Mouse (Mus musculus): ENCODE data around the gene Fbxo7. TPM values are rescaled to one million over a fixed set of nuclear protein-coding genes. Genes with fewer than 3 reads are reported as not detected.

Fbxo7 gene
- polyA plus RNA-seq, 1 experiment from 2014 or later: 23.3 TPM

- no peak for DNase-seq (ENCODE audit: low spot score)
- no peak overlapping the region for H3K27ac ChIP-seq (replicated peaks; ENCODE audit: low read depth, low read length)
- H3K36me3 ChIP-seq (replicated peaks; ENCODE audit: control insufficient read depth, insufficient read depth, low read depth, low read length): no peaks in the 10 kb centered on the region
- WGBS: 83% methylated on average over 3 of the region's 3 CpGs
- H3K9me3 ChIP-seq (replicated peaks; ENCODE audit: control insufficient read depth, low read length): no peaks in the 10 kb centered on the region
- ATAC-seq (replicated peaks; ENCODE audit: insufficient number of reproducible peaks, low FRiP score, low TSS enrichment, low read depth): no peak
- no peaks in the 10 kb centered on the region; the same call in 1 of the 2 replicates for H3K4me1 ChIP-seq (ENCODE audit: control insufficient read depth, insufficient read depth, low read length)
- no peak overlapping the region for H3K4me3 ChIP-seq (ENCODE audit: low read depth, low read length)
- H3K9ac ChIP-seq (replicated peaks; ENCODE audit: low read length): no peak overlapping the region
- no peak overlapping the region for H3K4me2 ChIP-seq (ENCODE audit: low read depth, low read length)
- no peaks in the 10 kb centered on the region for H3K27me3 ChIP-seq (ENCODE audit: control insufficient read depth, insufficient read depth, low read length)
Measured at GRCm38 (mm10) chr10:86070751-86071150, 49.0 kb downstream of the Fbxo7 start.

- Histone ChIP-seq H3K4me1 (ENCODE audit: control insufficient read depth, insufficient read depth, low read length) (no peaks in the 10 kb centered on the region; the same call in 1 of the 2 replicates), H3K4me2 (ENCODE audit: low read depth, low read length) (no peak overlapping the region), H3K27ac (replicated peaks; ENCODE audit: low read depth, low read length) (no peak overlapping the region), H3K9me3 (replicated peaks; ENCODE audit: control insufficient read depth, low read length) (no peaks in the 10 kb centered on the region), H3K4me3 (ENCODE audit: low read depth, low read length) (no peak overlapping the region), H3K27me3 (ENCODE audit: control insufficient read depth, insufficient read depth, low read length) (no peaks in the 10 kb centered on the region), H3K36me3 (replicated peaks; ENCODE audit: control insufficient read depth, insufficient read depth, low read depth, low read length) (no peaks in the 10 kb centered on the region), H3K9ac (replicated peaks; ENCODE audit: low read length) (no peak overlapping the region)
- ATAC-seq (replicated peaks; ENCODE audit: insufficient number of reproducible peaks, low FRiP score, low TSS enrichment, low read depth) (no peak), DNase-seq (ENCODE audit: low spot score) (no peak)
- 89% methylated on average over 4 of the region's 4 CpGs for WGBS
Measured at GRCm38 (mm10) chr10:86074134-86074533, 52.4 kb downstream of the Fbxo7 start.

- ATAC-seq (replicated peaks; ENCODE audit: insufficient number of reproducible peaks, low FRiP score, low TSS enrichment, low read depth): no peak
- 80% methylated on average over 9 of the region's 9 CpGs for WGBS
Measured at GRCm38 (mm10) chr10:86074971-86075711, 53.4 kb downstream of the Fbxo7 start.

GRCm38 (mm10) chr10:86077272-86077671 lies 55.5 kb downstream of the Fbxo7 start:
- H3K27me3 ChIP-seq (ENCODE audit: control insufficient read depth, insufficient read depth, low read length): no peaks in the 10 kb centered on the region
- DNase-seq (ENCODE audit: low spot score): no peak
- H3K4me3 ChIP-seq (ENCODE audit: low read depth, low read length): no peak overlapping the region
- H3K4me2 ChIP-seq (ENCODE audit: low read depth, low read length): no peak overlapping the region
- H3K4me1 ChIP-seq (ENCODE audit: control insufficient read depth, insufficient read depth, low read length): no peaks in the 10 kb centered on the region
- no peak for ATAC-seq (replicated peaks; ENCODE audit: insufficient number of reproducible peaks, low FRiP score, low TSS enrichment, low read depth)
- no peaks in the 10 kb centered on the region for H3K36me3 ChIP-seq (replicated peaks; ENCODE audit: control insufficient read depth, insufficient read depth, low read depth, low read length)
- 80% methylated on average over 2 of the region's 2 CpGs for WGBS
- H3K27ac ChIP-seq (replicated peaks; ENCODE audit: low read depth, low read length): no peak overlapping the region
- H3K9me3 ChIP-seq (replicated peaks; ENCODE audit: control insufficient read depth, low read length): no peaks in the 10 kb centered on the region
- H3K9ac ChIP-seq (replicated peaks; ENCODE audit: low read length): no peak overlapping the region

More at GRCm38 (mm10) chr10:86074971-86075711, 53.4 kb downstream of the Fbxo7 start:
- H3K36me3 ChIP-seq (replicated peaks; ENCODE audit: control insufficient read depth, insufficient read depth, low read depth, low read length): no peaks in the 10 kb centered on the region
- H3K27ac ChIP-seq (replicated peaks; ENCODE audit: low read depth, low read length): no peak overlapping the region
- no peak overlapping the region for H3K4me2 ChIP-seq (ENCODE audit: low read depth, low read length)
- no peaks in the 10 kb centered on the region for H3K4me1 ChIP-seq (ENCODE audit: control insufficient read depth, insufficient read depth, low read length)
- no peaks in the 10 kb centered on the region for H3K27me3 ChIP-seq (ENCODE audit: control insufficient read depth, insufficient read depth, low read length)
- H3K4me3 ChIP-seq (ENCODE audit: low read depth, low read length): no peak overlapping the region
- DNase-seq (ENCODE audit: low spot score): no peak
- no peak overlapping the region for H3K9ac ChIP-seq (replicated peaks; ENCODE audit: low read length)
- H3K9me3 ChIP-seq (replicated peaks; ENCODE audit: control insufficient read depth, low read length): no peaks in the 10 kb centered on the region

GRCm38 (mm10) chr10:86078761-86079160 lies 57.0 kb downstream of the Fbxo7 start:
- H3K27ac ChIP-seq (replicated peaks; ENCODE audit: low read depth, low read length): no peak overlapping the region
- ATAC-seq (replicated peaks; ENCODE audit: insufficient number of reproducible peaks, low FRiP score, low TSS enrichment, low read depth): no peak
- no peaks in the 10 kb centered on the region for H3K36me3 ChIP-seq (replicated peaks; ENCODE audit: control insufficient read depth, insufficient read depth, low read depth, low read length)
- no peaks in the 10 kb centered on the region for H3K27me3 ChIP-seq (ENCODE audit: control insufficient read depth, insufficient read depth, low read length)
- WGBS: 89% methylated on average over 2 of the region's 2 CpGs
- no peak overlapping the region for H3K9ac ChIP-seq (replicated peaks; ENCODE audit: low read length)
- no peaks in the 10 kb centered on the region for H3K4me1 ChIP-seq (ENCODE audit: control insufficient read depth, insufficient read depth, low read length)
- no peak overlapping the region for H3K4me2 ChIP-seq (ENCODE audit: low read depth, low read length)
- no peaks in the 10 kb centered on the region for H3K9me3 ChIP-seq (replicated peaks; ENCODE audit: control insufficient read depth, low read length)
- no peak overlapping the region for H3K4me3 ChIP-seq (ENCODE audit: low read depth, low read length)
- DNase-seq (ENCODE audit: low spot score): no peak

GRCm38 (mm10) chr10:86079921-86080320 lies 58.1 kb downstream of the Fbxo7 start:
- no peaks in the 10 kb centered on the region for H3K27me3 ChIP-seq (ENCODE audit: control insufficient read depth, insufficient read depth, low read length)
- H3K27ac ChIP-seq (replicated peaks; ENCODE audit: low read depth, low read length): no peak overlapping the region
- H3K9ac ChIP-seq (replicated peaks; ENCODE audit: low read length): no peak overlapping the region
- DNase-seq (ENCODE audit: low spot score) (no peak), ATAC-seq (replicated peaks; ENCODE audit: insufficient number of reproducible peaks, low FRiP score, low TSS enrichment, low read depth) (no peak)
- no peaks in the 10 kb centered on the region for H3K4me1 ChIP-seq (ENCODE audit: control insufficient read depth, insufficient read depth, low read length)
- WGBS: 87% methylated on average over 9 of the region's 9 CpGs
- no peak overlapping the region for H3K4me2 ChIP-seq (ENCODE audit: low read depth, low read length)
- no peaks in the 10 kb centered on the region for H3K36me3 ChIP-seq (replicated peaks; ENCODE audit: control insufficient read depth, insufficient read depth, low read depth, low read length)
- no peaks in the 10 kb centered on the region for H3K9me3 ChIP-seq (replicated peaks; ENCODE audit: control insufficient read depth, low read length)
- H3K4me3 ChIP-seq (ENCODE audit: low read depth, low read length): no peak overlapping the region

GRCm38 (mm10) chr10:86091919-86092318 lies 70.1 kb downstream of the Fbxo7 start:
- Histone ChIP-seq H3K27me3 (ENCODE audit: control insufficient read depth, insufficient read depth, low read length) (no peaks in the 10 kb centered on the region), H3K9ac (replicated peaks; ENCODE audit: low read length) (no peak overlapping the region), H3K27ac (replicated peaks; ENCODE audit: low read depth, low read length) (no peak overlapping the region), H3K9me3 (replicated peaks; ENCODE audit: control insufficient read depth, low read length) (no peaks in the 10 kb centered on the region), H3K36me3 (replicated peaks; ENCODE audit: control insufficient read depth, insufficient read depth, low read depth, low read length) (no peaks in the 10 kb centered on the region), H3K4me2 (ENCODE audit: low read depth, low read length) (no peak overlapping the region), H3K4me3 (ENCODE audit: low read depth, low read length) (no peak overlapping the region), H3K4me1 (ENCODE audit: control insufficient read depth, insufficient read depth, low read length) (no peaks in the 10 kb centered on the region)
- DNase-seq (ENCODE audit: low spot score) (peak; percentile 31), ATAC-seq (replicated peaks; ENCODE audit: insufficient number of reproducible peaks, low FRiP score, low TSS enrichment, low read depth) (no peak)
- WGBS: 36% methylated on average over 10 of the region's 10 CpGs

GRCm38 (mm10) chr10:86093109-86094035 lies 71.6 kb downstream of the Fbxo7 start:
- Histone ChIP-seq H3K27me3 (ENCODE audit: control insufficient read depth, insufficient read depth, low read length) (no peaks in the 10 kb centered on the region), H3K4me3 (ENCODE audit: low read depth, low read length) (no peak overlapping the region), H3K9ac (replicated peaks; ENCODE audit: low read length) (no peak overlapping the region), H3K9me3 (replicated peaks; ENCODE audit: control insufficient read depth, low read length) (no peaks in the 10 kb centered on the region), H3K4me2 (ENCODE audit: low read depth, low read length) (no peak overlapping the region), H3K36me3 (replicated peaks; ENCODE audit: control insufficient read depth, insufficient read depth, low read depth, low read length) (no peaks in the 10 kb centered on the region), H3K4me1 (ENCODE audit: control insufficient read depth, insufficient read depth, low read length) (no peaks in the 10 kb centered on the region), H3K27ac (replicated peaks; ENCODE audit: low read depth, low read length) (no peak overlapping the region)
- ATAC-seq (replicated peaks; ENCODE audit: insufficient number of reproducible peaks, low FRiP score, low TSS enrichment, low read depth) (no peak), DNase-seq (ENCODE audit: low spot score) (no peak)
- WGBS: 76% methylated on average over 14 of the region's 14 CpGs

Data from embryonic facial prominence, embryonic 11.5 days (tissue).